Mouse (Mus musculus): Measurements from ENCODE around the gene Chst5.

GRCm38 (mm10) chr8:111892615-111893014 lies 17.6 kb downstream of the Chst5 start:
- TF ChIP-seq GATA1 (IDR thresholded peaks at IDR 0.05; ENCODE audit: borderline replicate concordance, low read length) (no peak), FLI1 (IDR thresholded peaks at IDR 0.05; ENCODE audit: low read length) (no peak)

All from megakaryocyte, embryonic 14.5 days (primary cell).